Mouse (Mus musculus) kidney, adult 2 months (tissue): ENCODE measurements around the gene Baz2a.

Source experiments
- CTCF ChIP-seq: fragments of 200-500 bp; conservative IDR thresholded peaks from 2 replicates; pipeline ENCODE4 v1.5.1; 2011; ENCODE audit warnings: low read depth, mild to moderate bottlenecking, control low read depth, low read length, moderate library complexity, mixed read lengths; ENCODE audit not compliant: insufficient read depth, insufficient read length
- POLR2A ChIP-seq: fragments of 200-500 bp; IDR thresholded peaks from one replicate; pipeline ENCODE4 v1.6.1; 2011; ENCODE audit warnings: low read depth, low read length, control low read depth

- TF ChIP-seq CTCF (no peak), POLR2A (no peak)
These were observed 36.1 kb downstream of the Baz2a start for GRCm38 (mm10) chr10:128127497-128127896.
